Mouse (Mus musculus) G1E (cell line): Measurements from ENCODE around the gene Galnt15. TPM values are rescaled to one million over a fixed set of nuclear protein-coding genes. Genes with fewer than 3 reads are reported as not detected.

Experiments
- ATAC-seq: 2 replicates; pipeline ENCODE4 v1.8.0; 2016; ENCODE audit warnings: mild to moderate bottlenecking; ENCODE audit not compliant: insufficient number of reproducible peaks, poor library complexity, low FRiP score, severe bottlenecking; ENCODE audit errors: extremely low read depth
- DNase-seq: peaks from one replicate; pipeline ENCODE4 v3.0.0; 2012; ENCODE audit warnings: low spot score
- H3K27me3 ChIP-seq: 2 replicates; pipeline ENCODE4 v1.6.1; 2012; ENCODE audit warnings: mild to moderate bottlenecking, low read length, inconsistent platforms; ENCODE audit not compliant: insufficient read depth
- H3K36me3 ChIP-seq: replicated peaks from 2 replicates; pipeline ENCODE3; 2012; ENCODE audit warnings: mild to moderate bottlenecking, inconsistent platforms
- H3K4me1 ChIP-seq: 2 replicates; pipeline ENCODE4 v1.6.1; 2012; ENCODE audit warnings: low read depth, low read length, inconsistent platforms, mixed read lengths; ENCODE audit not compliant: insufficient read depth
- H3K4me3 ChIP-seq: 2 replicates; pipeline ENCODE4 v1.5.1; 2012; ENCODE audit warnings: low read depth, mild to moderate bottlenecking, inconsistent platforms, low read length, moderate library complexity, mixed read lengths
- H3K9me3 ChIP-seq: replicated peaks from 2 replicates; pipeline ENCODE4 v1.6.1; 2012; ENCODE audit warnings: inconsistent platforms
- CTCF ChIP-seq: IDR thresholded peaks from 2 replicates; pipeline ENCODE4 v1.5.1; 2012; ENCODE audit warnings: low read depth, low read length, inconsistent platforms, mixed read lengths
- GATA1 ChIP-seq: IDR thresholded peaks from 2 replicates; pipeline ENCODE4 v1.6.1; 2012; ENCODE audit warnings: borderline replicate concordance, low read length, inconsistent platforms, mixed read lengths
- GATA2 ChIP-seq: IDR thresholded peaks from 2 replicates; pipeline ENCODE4 v1.6.1; 2012; ENCODE audit warnings: low read depth, low read length, inconsistent platforms, borderline replicate concordance
- POLR2AphosphoS5 ChIP-seq: IDR thresholded peaks from 2 replicates; pipeline ENCODE4 v1.6.1; 2012; ENCODE audit warnings: low read depth, low read length, inconsistent platforms; ENCODE audit not compliant: insufficient replicate concordance
- TAL1 ChIP-seq: conservative IDR thresholded peaks from 2 replicates; pipeline ENCODE4 v1.6.1; 2012; ENCODE audit warnings: low read depth, low read length, inconsistent platforms, mixed read lengths
- polyA plus RNA-seq: library from polyadenylated mRNA; stranded (reverse); fragments of >175 nt; gene quantifications from 2 replicates; pipeline ENCODE4 v1.2.3, GENCODE M21; 2012
- total RNA-seq, 2 experiments: library from RNA; stranded (forward) in 1 of 2; stranded (reverse) in 1 of 2; fragments of 200-1000 nt in 1 of 2; fragments of >200 nt in 1 of 2; fragmentation: Nextera tagmentation in 1 of 2; gene quantifications; 2 replicates each; pipeline ENCODE4 v1.2.3; 2014 to 2017

The Galnt15 gene
- total and polyA plus RNA-seq, 3 experiments: 0.05 TPM; not detected in 2

- DNase-seq (no peak), ATAC-seq (no peak)
- no peak for TF ChIP-seq GATA2
- TF ChIP-seq TAL1: no peak
- no peak for TF ChIP-seq GATA1
- TF ChIP-seq CTCF: no peak
- no peak for TF ChIP-seq POLR2AphosphoS5
- no peak overlapping the region for H3K4me3 ChIP-seq
- no peaks in the 10 kb centered on the region for H3K27me3 ChIP-seq
- no peaks in the 10 kb centered on the region for H3K9me3 ChIP-seq
- no peaks in the 10 kb centered on the region for H3K36me3 ChIP-seq
- peaks cover 3% of the 10 kb centered on the region; the same call in 1 of the 2 replicates for H3K4me1 ChIP-seq
These were observed 21.0 kb upstream of the Galnt15 start for GRCm38 (mm10) chr14:32007654-32008335.

- no peaks in the 10 kb centered on the region for H3K36me3 ChIP-seq
- DNase-seq (no peak), ATAC-seq (no peak)
- H3K27me3 ChIP-seq: no peaks in the 10 kb centered on the region; the same call in 1 of the 2 replicates
- no peak for TF ChIP-seq GATA1
- TF ChIP-seq TAL1: no peak
- TF ChIP-seq GATA2: no peak
- TF ChIP-seq CTCF: no peak
- TF ChIP-seq POLR2AphosphoS5: no peak
- H3K4me3 ChIP-seq: no peak overlapping the region
- H3K9me3 ChIP-seq: no peaks in the 10 kb centered on the region
- peaks cover 3% of the 10 kb centered on the region; the same call in 1 of the 2 replicates for H3K4me1 ChIP-seq
These were observed 19.1 kb upstream of the Galnt15 start for GRCm38 (mm10) chr14:32009715-32010114.

- Histone ChIP-seq H3K4me3 (no peak overlapping the region), H3K9me3 (no peaks in the 10 kb centered on the region), H3K4me1 (peaks cover 3% of the 10 kb centered on the region; the same call in 1 of the 2 replicates), H3K36me3 (no peaks in the 10 kb centered on the region), H3K27me3 (no peaks in the 10 kb centered on the region; the same call in 1 of the 2 replicates)
- TF ChIP-seq POLR2AphosphoS5 (no peak), TAL1 (no peak), GATA1 (no peak), CTCF (no peak), GATA2 (no peak)
- DNase-seq: no peak
- ATAC-seq: no peak
These were observed 17.1 kb upstream of the Galnt15 start for GRCm38 (mm10) chr14:32011547-32012304.

- H3K36me3 ChIP-seq: no peaks in the 10 kb centered on the region
- H3K27me3 ChIP-seq: peaks cover 7% of the 10 kb centered on the region; the same call in 1 of the 2 replicates
- TF ChIP-seq POLR2AphosphoS5 (no peak), CTCF (no peak), TAL1 (no peak)
- no peak for DNase-seq
- H3K4me1 ChIP-seq: peaks cover 3% of the 10 kb centered on the region
- H3K9me3 ChIP-seq: no peaks in the 10 kb centered on the region
- no peak for ATAC-seq
- no peak overlapping the region for H3K4me3 ChIP-seq
These were observed 13.5 kb upstream of the Galnt15 start for GRCm38 (mm10) chr14:32015131-32015770.

GRCm38 (mm10) chr14:32016466-32016865 lies 12.3 kb upstream of the Galnt15 start:
- ATAC-seq (no peak), DNase-seq (no peak)
- TF ChIP-seq GATA2 (no peak), POLR2AphosphoS5 (no peak), GATA1 (no peak), CTCF (no peak), TAL1 (no peak)
- Histone ChIP-seq H3K27me3 (peaks cover 7% of the 10 kb centered on the region; the same call in 1 of the 2 replicates), H3K36me3 (no peaks in the 10 kb centered on the region), H3K4me1 (peaks cover 3% of the 10 kb centered on the region), H3K9me3 (no peaks in the 10 kb centered on the region), H3K4me3 (no peak overlapping the region)

- Histone ChIP-seq H3K27me3 (peaks cover 7% of the 10 kb centered on the region; the same call in 1 of the 2 replicates), H3K4me1 (no peaks in the 10 kb centered on the region; the same call in 1 of the 2 replicates), H3K36me3 (no peaks in the 10 kb centered on the region), H3K9me3 (no peaks in the 10 kb centered on the region), H3K4me3 (no peak overlapping the region)
- TF ChIP-seq GATA2 (no peak), TAL1 (no peak), POLR2AphosphoS5 (no peak), CTCF (no peak), GATA1 (no peak)
- DNase-seq (no peak), ATAC-seq (no peak)
These were observed 11.9 kb upstream of the Galnt15 start for GRCm38 (mm10) chr14:32016921-32017320.
